Mouse (Mus musculus) MEL (cell line): ENCODE data around the gene Cdca4. TPM values are rescaled to one million over a fixed set of nuclear protein-coding genes. Genes with fewer than 3 reads are reported as not detected.
A peak's percentile ranks its signal among the peaks of the same experiment; 100 is the strongest.

Experiments
- DNase-seq: peaks from one replicate; pipeline ENCODE4 v3.0.0; 2011; ENCODE audit warnings: low read depth, low spot score
- H3K27ac ChIP-seq: 2 replicates; pipeline ENCODE4 v1.5.1; 2012; ENCODE audit warnings: low read depth, mild to moderate bottlenecking, control low read depth, low read length, moderate library complexity; ENCODE audit not compliant: control insufficient read depth
- H3K27me3 ChIP-seq, 2 experiments: fragments of 150-350 bp in 1 of 2; sonication (generic) in 1 of 2; 2 replicates each; pipeline ENCODE4 v1.6.1; 2012; ENCODE audit warnings: low read length in 2 of 2, mild to moderate bottlenecking in 2 of 2, improper control_type of control experiment in 1 of 2, moderate library complexity in 1 of 2; ENCODE audit not compliant: insufficient read depth in 2 of 2, control insufficient read depth in 1 of 2
- H3K36me3 ChIP-seq, 2 experiments: 2 replicates each; pipeline ENCODE4 v1.6.1; 2012 to 2014; ENCODE audit warnings: low read length in 2 of 2, improper control_type of control experiment in 1 of 2, inconsistent platforms in 1 of 2, mild to moderate bottlenecking in 1 of 2; ENCODE audit not compliant: insufficient read depth in 2 of 2, control insufficient read depth in 1 of 2
- H3K4me1 ChIP-seq, 2 experiments: fragments of 150-350 bp in 1 of 2; sonication (generic) in 1 of 2; 2 replicates each; pipeline ENCODE4 v1.6.1; 2012; ENCODE audit warnings: low read length in 2 of 2, improper control_type of control experiment in 1 of 2, mild to moderate bottlenecking in 1 of 2; ENCODE audit not compliant: insufficient read depth in 2 of 2, control insufficient read depth in 1 of 2
- H3K4me3 ChIP-seq, 2 experiments: fragments of 150-350 bp in 1 of 2; sonication (generic) in 1 of 2; 2 replicates each; pipeline ENCODE4 v1.5.1; 2012; ENCODE audit warnings: low read depth in 2 of 2, low read length in 2 of 2, mild to moderate bottlenecking in 2 of 2, moderate library complexity in 2 of 2, control low read depth in 1 of 2, improper control_type of control experiment in 1 of 2; ENCODE audit not compliant: control insufficient read depth in 1 of 2, insufficient read depth in 1 of 2
- H3K79me2 ChIP-seq: 2 replicates; pipeline ENCODE4 v1.6.1; 2012; ENCODE audit warnings: mild to moderate bottlenecking, low read length, moderate library complexity; ENCODE audit not compliant: control insufficient read depth, poor library complexity, insufficient read depth
- H3K9ac ChIP-seq: 2 replicates; pipeline ENCODE4 v1.6.1; 2012; ENCODE audit warnings: low read depth, mild to moderate bottlenecking, control low read depth, low read length, moderate library complexity; ENCODE audit not compliant: control insufficient read depth, poor library complexity, severe bottlenecking
- H3K9me3 ChIP-seq: fragments of 150-350 bp; sonication (generic); replicated peaks from 2 replicates; pipeline ENCODE4 v1.6.1; 2012; ENCODE audit warnings: mild to moderate bottlenecking, low read length, improper control_type of control experiment, moderate library complexity; ENCODE audit not compliant: insufficient read depth
- ELF1 ChIP-seq: IDR thresholded peaks from 2 replicates; pipeline ENCODE4 v1.6.1; 2014; ENCODE audit warnings: low read depth, mild to moderate bottlenecking, inconsistent platforms, low read length, improper control_type of control experiment, moderate library complexity
- MAZ ChIP-seq: IDR thresholded peaks from 2 replicates; pipeline ENCODE4 v1.6.1; 2012; ENCODE audit warnings: low read depth, mild to moderate bottlenecking, inconsistent platforms, low read length, improper control_type of control experiment
- MEF2A ChIP-seq: IDR thresholded peaks from 2 replicates; pipeline ENCODE4 v1.6.1; 2014; ENCODE audit warnings: low read depth, mild to moderate bottlenecking, inconsistent platforms, low read length, improper control_type of control experiment; ENCODE audit not compliant: poor library complexity, insufficient replicate concordance, severe bottlenecking; ENCODE audit errors: extremely low read depth
- MYC ChIP-seq: IDR thresholded peaks from 2 replicates; pipeline ENCODE4 v1.6.1; 2011; ENCODE audit warnings: low read depth, mild to moderate bottlenecking, low read length, improper control_type of control experiment, moderate library complexity
- NRF1 ChIP-seq: IDR thresholded peaks from 2 replicates; pipeline ENCODE4 v1.6.1; 2014; ENCODE audit warnings: low read depth, mild to moderate bottlenecking, inconsistent platforms, low read length, improper control_type of control experiment, moderate library complexity; ENCODE audit not compliant: poor library complexity, insufficient read depth, severe bottlenecking
- POLR2AphosphoS5 ChIP-seq: IDR thresholded peaks from 2 replicates; pipeline ENCODE4 v1.6.1; 2012; ENCODE audit warnings: low read depth, borderline replicate concordance, mild to moderate bottlenecking, inconsistent platforms, low read length, moderate library complexity, mixed read lengths
- RAD21 ChIP-seq: IDR thresholded peaks from 2 replicates; pipeline ENCODE4 v1.6.1; 2011; ENCODE audit warnings: mild to moderate bottlenecking, low read depth, low read length, improper control_type of control experiment
- UBTF ChIP-seq: IDR thresholded peaks from 2 replicates; pipeline ENCODE4 v1.6.1; 2012; ENCODE audit warnings: low read depth, mild to moderate bottlenecking, inconsistent platforms, low read length, improper control_type of control experiment, moderate library complexity, borderline replicate concordance; ENCODE audit not compliant: insufficient read depth
- USF1 ChIP-seq: IDR thresholded peaks from 2 replicates; pipeline ENCODE4 v1.6.1; 2014; ENCODE audit warnings: low read depth, mild to moderate bottlenecking, inconsistent platforms, low read length, improper control_type of control experiment, moderate library complexity
- ZC3H11A ChIP-seq: IDR thresholded peaks from 2 replicates; pipeline ENCODE4 v1.6.1; 2012; ENCODE audit warnings: low read depth, mild to moderate bottlenecking, inconsistent platforms, low read length, improper control_type of control experiment
- polyA plus RNA-seq, 2 experiments: library from polyadenylated mRNA; stranded (reverse) in 1 of 2; unstranded in 1 of 2; fragments of >175 nt in 1 of 2; fragments of >200 nt in 1 of 2; gene quantifications; 2 replicates each; pipeline versions ENCODE4 v1.2.1 to v1.2.4; 2012; ENCODE audit warnings: low replicate concordance in 2 of 2, low read depth in 1 of 2; ENCODE audit not compliant: insufficient read length in 2 of 2, insufficient read depth in 1 of 2, missing spikeins in 1 of 2
- total RNA-seq: library from RNA; depleted of rRNA; stranded (reverse); fragments of 300-350 nt; gene quantifications from 2 replicates; pipeline ENCODE4 v1.2.3, GENCODE M21; 2012

Cdca4 gene
- total and polyA plus RNA-seq, 3 experiments: 274 to 279 TPM; not detected in 1

GRCm38 (mm10) chr12:112869783-112870204 lies 40.6 kb upstream of the Cdca4 start (continued):
- no peak for TF ChIP-seq ZC3H11A
- TF ChIP-seq, all 39 proteins: peak for 7

- peaks cover 12 to 27% of the 10 kb centered on the region in 2 experiments for H3K4me1 ChIP-seq
- H3K9ac ChIP-seq: no peak within 1 kb of the TSS
- H3K4me3 ChIP-seq: no peak within 1 kb of the TSS
- peaks cover 0 to 9% of the 10 kb centered on the region in 2 experiments; a peak in 1 of 4 replicates for H3K36me3 ChIP-seq
- H3K79me2 ChIP-seq: no peaks in the 10 kb centered on the region
- no peak within 1 kb of the TSS for H3K27ac ChIP-seq
- H3K9me3 ChIP-seq: no peaks in the 10 kb centered on the region
- no peak for TF ChIP-seq POLR2AphosphoS5
- TF ChIP-seq MYC: no peak
- TF ChIP-seq USF1: peak; percentile 60
- no peak for TF ChIP-seq RAD21
- no peaks in the 10 kb centered on the region for H3K27me3 ChIP-seq
- no peak for DNase-seq
Observed at GRCm38 (mm10) chr12:112868178-112869087, 39.2 kb upstream of the Cdca4 start, which contains the start of gene Gpr132. Gene Gpr132 (minus strand): TSS chr12:112868228.

- peaks cover 12 to 20% of the 10 kb centered on the region in 2 experiments for H3K4me1 ChIP-seq
- no peaks in the 10 kb centered on the region for H3K27me3 ChIP-seq
- TF ChIP-seq ELF1 (no peak), MAZ (no peak), NRF1 (no peak), MEF2A (no peak), UBTF (no peak)
- peaks cover 0 to 7% of the 10 kb centered on the region in 2 experiments; a peak in 1 of 4 replicates for H3K36me3 ChIP-seq
- no peaks in the 10 kb centered on the region for H3K9me3 ChIP-seq
- no peak overlapping the region for H3K27ac ChIP-seq
- no peaks in the 10 kb centered on the region for H3K79me2 ChIP-seq
- H3K4me3 ChIP-seq: no peak overlapping the region
- H3K9ac ChIP-seq: no peak overlapping the region
- DNase-seq: peak; percentile 50
Observed at GRCm38 (mm10) chr12:112867106-112867674, 38.0 kb upstream of the Cdca4 start.
